Mouse (Mus musculus) kidney, embryonic 16.5 days (tissue): ENCODE results near the gene Apof. TPM values are rescaled to one million over a fixed set of nuclear protein-coding genes. Genes with fewer than 3 reads are reported as not detected.

Experiments
- ATAC-seq: fragments of 200-750 bp; cut with Nextera tagmentation; 2 replicates; pipeline ENCODE4 v1.8.0; 2017; ENCODE audit warnings: moderate TSS enrichment; ENCODE audit not compliant: low FRiP score, low TSS enrichment
- H3K27ac ChIP-seq: fragments of 300-500 bp; sonication (generic); 2 replicates; pipeline ENCODE4 v1.5.1; 2014; ENCODE audit warnings: low read length
- H3K27me3 ChIP-seq: fragments of 300-500 bp; sonication (generic); 2 replicates; pipeline ENCODE4 v1.6.1; 2014; ENCODE audit warnings: low read length, control low read depth, mixed read lengths; ENCODE audit not compliant: insufficient read depth
- H3K36me3 ChIP-seq: fragments of 300-500 bp; sonication (generic); 2 replicates; pipeline ENCODE4 v1.6.1; 2014; ENCODE audit warnings: low read length, control low read depth, mixed read lengths; ENCODE audit not compliant: insufficient read depth
- H3K4me1 ChIP-seq: fragments of 300-500 bp; sonication (generic); 2 replicates; pipeline ENCODE4 v1.6.1; 2014; ENCODE audit warnings: low read length, control low read depth, mixed read lengths; ENCODE audit not compliant: insufficient read depth
- H3K4me2 ChIP-seq: fragments of 300-500 bp; sonication (generic); replicated peaks from 2 replicates; pipeline ENCODE4 v1.6.1; 2014; ENCODE audit warnings: low read depth, low read length
- H3K4me3 ChIP-seq: fragments of 300-500 bp; sonication (generic); 2 replicates; pipeline ENCODE4 v1.5.1; 2014; ENCODE audit warnings: mild to moderate bottlenecking, low read length
- H3K9ac ChIP-seq: fragments of 300-500 bp; sonication (generic); replicated peaks from 2 replicates; pipeline ENCODE4 v1.6.1; 2014; ENCODE audit warnings: low read length
- H3K9me3 ChIP-seq: fragments of 300-500 bp; sonication (generic); 2 replicates; pipeline ENCODE4 v1.6.1; 2016; ENCODE audit warnings: low read length, control low read depth
- WGBS: fragments of 180-500 bp; shearing (Covaris S2); extraction: QIAGEN DNeasy Blood & Tissue Kit; methylation state at CpG from one replicate; pipeline ENCODE4 v1.1.7; 2014; 5-methylcytosine and 5-hydroxymethylcytosine counted together
- polyA plus RNA-seq: library from polyadenylated mRNA; unstranded; fragments of >200 nt; fragmentation: Nextera tagmentation; extraction: Ambion mirVana; gene quantifications from 2 replicates; pipeline ENCODE4 v1.2.1, GENCODE M21; 2015

Apof gene
- 0.62 and 0.69 TPM in 2 replicates for polyA plus RNA-seq

- no peak within 1 kb of the TSS for H3K27ac ChIP-seq
- no peak within 1 kb of the TSS for H3K9ac ChIP-seq
- H3K4me2 ChIP-seq = no peak within 1 kb of the TSS
- ATAC-seq = no peak
- no peak within 1 kb of the TSS for H3K4me3 ChIP-seq
- 79% methylated on average over 6 of the region's 6 CpGs for WGBS
- H3K4me1 ChIP-seq = no peaks in the 10 kb centered on the region
- H3K36me3 ChIP-seq = no peaks in the 10 kb centered on the region
- no peaks in the 10 kb centered on the region for H3K9me3 ChIP-seq
- no peaks in the 10 kb centered on the region for H3K27me3 ChIP-seq
These were observed at the start of gene Apof for GRCm38 (mm10) chr10:128268371-128268770. Apof (plus strand) TSS chr10:128268671.

- WGBS = 48% methylated on average over 16 of the region's 16 CpGs
- Histone ChIP-seq H3K27me3 (no peaks in the 10 kb centered on the region), H3K4me2 (no peak overlapping the region)
These were observed 46.8 kb upstream of the Apof start for GRCm38 (mm10) chr10:128221533-128222286.

GRCm38 (mm10) chr10:128225064-128225463 is 43.4 kb upstream of the Apof start:
- WGBS = 48% methylated on average over 5 of the region's 5 CpGs

More at GRCm38 (mm10) chr10:128221533-128222286, 46.8 kb upstream of the Apof start:
- no peak overlapping the region for H3K4me3 ChIP-seq
- H3K36me3 ChIP-seq = no peaks in the 10 kb centered on the region
- H3K9me3 ChIP-seq = no peaks in the 10 kb centered on the region
- no peak overlapping the region for H3K27ac ChIP-seq
- no peaks in the 10 kb centered on the region for H3K4me1 ChIP-seq
- ATAC-seq = no peak
- no peak overlapping the region for H3K9ac ChIP-seq

GRCm38 (mm10) chr10:128225538-128225937 is 42.9 kb upstream of the Apof start, which contains the start of gene Mip:
Mip (plus strand) TSS chr10:128225838.
- Histone ChIP-seq H3K36me3 (no peaks in the 10 kb centered on the region), H3K9ac (no peak within 1 kb of the TSS), H3K9me3 (no peaks in the 10 kb centered on the region), H3K27ac (no peak within 1 kb of the TSS), H3K4me1 (peaks cover under 1% of the 10 kb centered on the region), H3K4me2 (no peak within 1 kb of the TSS), H3K4me3 (no peak within 1 kb of the TSS), H3K27me3 (no peaks in the 10 kb centered on the region)
- WGBS = 57% methylated on average over 4 of the region's 4 CpGs
- ATAC-seq = no peak

More at GRCm38 (mm10) chr10:128225064-128225463, 43.4 kb upstream of the Apof start:
- H3K4me3 ChIP-seq = no peak overlapping the region
- H3K9ac ChIP-seq = no peak overlapping the region
- H3K9me3 ChIP-seq = no peaks in the 10 kb centered on the region
- no peaks in the 10 kb centered on the region for H3K36me3 ChIP-seq
- no peak for ATAC-seq
- no peaks in the 10 kb centered on the region for H3K4me1 ChIP-seq
- no peak overlapping the region for H3K4me2 ChIP-seq
- H3K27me3 ChIP-seq = no peaks in the 10 kb centered on the region
- no peak overlapping the region for H3K27ac ChIP-seq

- Histone ChIP-seq H3K9me3 (no peaks in the 10 kb centered on the region), H3K27me3 (no peaks in the 10 kb centered on the region), H3K4me1 (peaks cover 9% of the 10 kb centered on the region), H3K4me2 (no peak overlapping the region), H3K4me3 (no peak overlapping the region), H3K9ac (no peak overlapping the region), H3K36me3 (no peaks in the 10 kb centered on the region), H3K27ac (no peak overlapping the region)
- ATAC-seq = no peak
- WGBS = 77% methylated on average over 9 of the region's 9 CpGs
These were observed 40.9 kb upstream of the Apof start for GRCm38 (mm10) chr10:128227592-128227991.

GRCm38 (mm10) chr10:128228009-128228408 is 40.5 kb upstream of the Apof start:
- no peak overlapping the region for H3K27ac ChIP-seq
- no peak overlapping the region for H3K4me3 ChIP-seq
- H3K36me3 ChIP-seq = no peaks in the 10 kb centered on the region
- 86% methylated on average over 8 of the region's 8 CpGs for WGBS
- ATAC-seq = no peak
- no peaks in the 10 kb centered on the region for H3K9me3 ChIP-seq
- H3K27me3 ChIP-seq = no peaks in the 10 kb centered on the region
- H3K9ac ChIP-seq = no peak overlapping the region
- peaks cover 13% of the 10 kb centered on the region for H3K4me1 ChIP-seq
- no peak overlapping the region for H3K4me2 ChIP-seq

- Histone ChIP-seq H3K4me1 (peaks cover 14% of the 10 kb centered on the region), H3K27ac (peak overlapping the region; percentile 68; the same call in 1 of the 2 replicates), H3K9me3 (no peaks in the 10 kb centered on the region), H3K27me3 (no peaks in the 10 kb centered on the region), H3K9ac (peak overlapping the region; percentile 88; the same call in 1 of the 2 replicates), H3K36me3 (0 out of 2 replicates have a peak, but pooled peaks cover 5% of the 10 kb centered on the region), H3K4me3 (no peak overlapping the region), H3K4me2 (0 out of 2 replicates have a peak overlapping the region, but pooled peaks have one; percentile 85)
- ATAC-seq = no peak
- 69% methylated on average over 12 of the region's 12 CpGs for WGBS
These were observed 37.9 kb upstream of the Apof start for GRCm38 (mm10) chr10:128230582-128230981.

- no peaks in the 10 kb centered on the region for H3K27me3 ChIP-seq
- peak overlapping the region; percentile 89 for H3K4me3 ChIP-seq
- H3K9me3 ChIP-seq = no peaks in the 10 kb centered on the region
- ATAC-seq = no peak
- H3K4me2 ChIP-seq = peak overlapping the region; percentile 85
- peak overlapping the region; percentile 88 for H3K9ac ChIP-seq
- peak overlapping the region; percentile 98 for H3K27ac ChIP-seq
- 5% methylated on average over 5 of the region's 5 CpGs for WGBS
- peaks cover 14% of the 10 kb centered on the region for H3K4me1 ChIP-seq
- 0 out of 2 replicates have a peak, but pooled peaks cover 5% of the 10 kb centered on the region for H3K36me3 ChIP-seq
These were observed 37.3 kb upstream of the Apof start for GRCm38 (mm10) chr10:128231146-128231545.

GRCm38 (mm10) chr10:128231697-128232419 is 36.6 kb upstream of the Apof start, which contains the start of gene Timeless:
Timeless (plus strand) TSS chr10:128232065.
- Histone ChIP-seq H3K9me3 (no peaks in the 10 kb centered on the region), H3K9ac (peak within 1 kb of the TSS; percentile 88), H3K27me3 (no peaks in the 10 kb centered on the region), H3K4me3 (peak within 1 kb of the TSS; percentile 89), H3K4me2 (peak within 1 kb of the TSS; percentile 85), H3K4me1 (peaks cover 14% of the 10 kb centered on the region), H3K27ac (peak within 1 kb of the TSS; percentile 98), H3K36me3 (0 out of 2 replicates have a peak, but pooled peaks cover 5% of the 10 kb centered on the region)
- ATAC-seq = peak; percentile 91
- 0% methylated on average over 55 of the region's 58 CpGs for WGBS
